Mouse (Mus musculus) CH12.LX (cell line): ENCODE measurements around the gene Nedd8. TPM values are rescaled to one million over a fixed set of nuclear protein-coding genes. Genes with fewer than 3 reads are reported as not detected.

Experiments used
- DNase-seq: peaks from one replicate; pipeline ENCODE4 v3.0.0-alpha.2; 2013; ENCODE audit errors: extremely low read depth
- H3K27ac ChIP-seq: 2 replicates; pipeline ENCODE4 v1.5.1; 2012; ENCODE audit warnings: low read depth, mild to moderate bottlenecking, control low read depth, moderate library complexity; ENCODE audit not compliant: insufficient read depth
- H3K27me3 ChIP-seq: replicated peaks from 2 replicates; pipeline ENCODE3; 2012; ENCODE audit warnings: inconsistent platforms
- H3K36me3 ChIP-seq, 2 experiments: replicated peaks in 1 of 2; 2 replicates each; pipeline versions ENCODE3 to v1.6.1; 2012; ENCODE audit warnings: inconsistent platforms in 1 of 2, low read length in 1 of 2, mild to moderate bottlenecking in 1 of 2, mixed read lengths in 1 of 2, moderate library complexity in 1 of 2; ENCODE audit not compliant: control insufficient read depth in 1 of 2, insufficient read depth in 1 of 2
- H3K4me1 ChIP-seq, 2 experiments: 2 replicates each; pipeline ENCODE4 v1.6.1; 2012; ENCODE audit warnings: inconsistent platforms in 1 of 2, moderate library complexity in 1 of 2; ENCODE audit not compliant: insufficient read depth in 2 of 2, control insufficient read depth in 1 of 2
- H3K4me2 ChIP-seq: 2 replicates; pipeline ENCODE4 v1.6.1; 2012; ENCODE audit warnings: low read depth, mild to moderate bottlenecking, control low read depth; ENCODE audit not compliant: poor library complexity, insufficient read depth, severe bottlenecking
- H3K4me3 ChIP-seq, 3 experiments: fragments of 150-350 bp in 1 of 3; sonication (generic) in 1 of 3; replicated peaks in 1 of 3; 2 replicates each; pipeline versions ENCODE3 to v1.5.1; 2011 to 2012; ENCODE audit warnings: low read depth in 2 of 3, low read length in 2 of 3, mild to moderate bottlenecking in 2 of 3, moderate library complexity in 2 of 3, control low read depth in 1 of 3, improper control_type of control experiment in 1 of 3, inconsistent platforms in 1 of 3, mixed read lengths in 1 of 3; ENCODE audit not compliant: poor library complexity in 1 of 3
- H3K79me2 ChIP-seq: replicated peaks from 2 replicates; pipeline ENCODE4 v1.6.1; 2012; ENCODE audit warnings: mild to moderate bottlenecking, moderate library complexity; ENCODE audit not compliant: control insufficient read depth, poor library complexity, insufficient read depth, severe bottlenecking; ENCODE audit errors: extremely low read depth
- H3K9ac ChIP-seq: 2 replicates; pipeline ENCODE4 v1.6.1; 2012; ENCODE audit warnings: low read depth, mild to moderate bottlenecking, control low read depth, moderate library complexity; ENCODE audit not compliant: insufficient read depth
- H3K9me3 ChIP-seq: replicated peaks from 2 replicates; pipeline ENCODE3; 2012; ENCODE audit warnings: low read length, inconsistent platforms, mixed read lengths
- BHLHE40 ChIP-seq: IDR thresholded peaks from 2 replicates; pipeline ENCODE4 v1.6.1; 2011; ENCODE audit warnings: mild to moderate bottlenecking, low read depth, low read length, improper control_type of control experiment
- CHD1 ChIP-seq: IDR thresholded peaks from 2 replicates; pipeline ENCODE4 v1.6.1; 2012; ENCODE audit warnings: low read depth, low read length, improper control_type of control experiment, inconsistent platforms
- CTCF ChIP-seq, 2 experiments: IDR thresholded peaks in 1 of 2; conservative IDR thresholded peaks in 1 of 2; 2 replicates each; pipeline ENCODE4 v1.5.1; 2011 to 2012; ENCODE audit warnings: low read depth in 2 of 2, low read length in 2 of 2, improper control_type of control experiment in 1 of 2, inconsistent platforms in 1 of 2, mild to moderate bottlenecking in 1 of 2, moderate library complexity in 1 of 2
- E2F4 ChIP-seq: IDR thresholded peaks from 2 replicates; pipeline ENCODE4 v1.6.1; 2011; ENCODE audit warnings: low read depth, low read length, improper control_type of control experiment; ENCODE audit not compliant: insufficient replicate concordance
- EP300 ChIP-seq: IDR thresholded peaks from 2 replicates; pipeline ENCODE4 v1.6.1; 2011; ENCODE audit warnings: low read length, improper control_type of control experiment
- ETS1 ChIP-seq: conservative IDR thresholded peaks from 2 replicates; pipeline ENCODE4 v1.6.1; 2012; ENCODE audit warnings: low read depth, mild to moderate bottlenecking, inconsistent platforms, low read length, improper control_type of control experiment, moderate library complexity
- GABPA ChIP-seq: IDR thresholded peaks from 2 replicates; pipeline ENCODE4 v1.6.1; 2012; ENCODE audit warnings: low read depth, low read length, improper control_type of control experiment, inconsistent platforms; ENCODE audit not compliant: insufficient replicate concordance
- IRF4 ChIP-seq: IDR thresholded peaks from 2 replicates; pipeline ENCODE4 v1.6.1; 2014; ENCODE audit warnings: low read depth, mild to moderate bottlenecking, inconsistent platforms, low read length, improper control_type of control experiment
- JUN ChIP-seq: IDR thresholded peaks from 2 replicates; pipeline ENCODE4 v1.6.1; 2011; ENCODE audit warnings: low read depth, mild to moderate bottlenecking, low read length, improper control_type of control experiment, moderate library complexity; ENCODE audit not compliant: insufficient read depth
- MXI1 ChIP-seq: IDR thresholded peaks from 2 replicates; pipeline ENCODE4 v1.6.1; 2011; ENCODE audit warnings: mild to moderate bottlenecking, low read depth, low read length, improper control_type of control experiment
- PAX5 ChIP-seq: IDR thresholded peaks from 2 replicates; pipeline ENCODE4 v1.6.1; 2012; ENCODE audit warnings: low read length, inconsistent platforms, mixed read lengths
- RAD21 ChIP-seq: IDR thresholded peaks from 2 replicates; pipeline ENCODE4 v1.6.1; 2011; ENCODE audit warnings: low read depth, mild to moderate bottlenecking, low read length, improper control_type of control experiment, moderate library complexity
- RCOR1 ChIP-seq: conservative IDR thresholded peaks from 2 replicates; pipeline ENCODE4 v1.6.1; 2012; ENCODE audit warnings: low read depth, mild to moderate bottlenecking, inconsistent platforms, low read length, improper control_type of control experiment
- SIN3A ChIP-seq: IDR thresholded peaks from 2 replicates; pipeline ENCODE4 v1.6.1; 2012; ENCODE audit warnings: low read length, improper control_type of control experiment, inconsistent platforms
- SMC3 ChIP-seq: IDR thresholded peaks from 2 replicates; pipeline ENCODE4 v1.6.1; 2011; ENCODE audit warnings: low read depth, low read length, improper control_type of control experiment
- TBP ChIP-seq: conservative IDR thresholded peaks from 2 replicates; pipeline ENCODE4 v1.6.1; 2011; ENCODE audit warnings: low read depth, low read length, improper control_type of control experiment
- dilution Hi-C: fragments of 300-500 bp; cut with MboI; formaldehyde crosslinking; loops from 2 replicates; pipeline ENCODE4 v1.14.3; 2020; ENCODE audit warnings: low sequenced_read_pairs; ENCODE audit not compliant: extremely low pct_unique_long_range_greater_than_20kb, extremely low pct_ligation_motif_present
- in situ Hi-C: fragments of 300-500 bp; cut with MboI; formaldehyde crosslinking; loops from 3 replicates; pipeline ENCODE4 v1.14.3; 2019; ENCODE audit warnings: low sequenced_read_pairs, low pct_ligation_motif_present, low pct_unique_long_range_greater_than_20kb, mixed read lengths
- polyA plus RNA-seq: library from polyadenylated mRNA; unstranded; fragments of >175 nt; gene quantifications from 2 replicates; pipeline ENCODE4 v1.2.1, GENCODE M21; 2012; ENCODE audit warnings: low read depth; ENCODE audit not compliant: insufficient read length
- total RNA-seq, 2 experiments: library from RNA; depleted of rRNA; stranded (reverse); fragments of 300-350 nt in 1 of 2; fragments of >200 nt in 1 of 2; gene quantifications; 2 replicates each; pipeline ENCODE4 v1.2.3; 2012 to 2014

Gene Nedd8
- total and polyA plus RNA-seq, 3 experiments: 276 to 513 (median 378) TPM

- H3K4me2 ChIP-seq: no peak overlapping the region
- no peak overlapping the region for H3K4me3 ChIP-seq
- H3K27ac ChIP-seq: no peak overlapping the region
- H3K9me3 ChIP-seq: no peaks in the 10 kb centered on the region
- in situ Hi-C loops (no loop called here), dilution Hi-C loops (no loop called here)
- DNase-seq: peak; percentile 45
- no peaks in the 10 kb centered on the region for H3K27me3 ChIP-seq
- TF ChIP-seq CTCF (conservative IDR thresholded peaks at IDR 0.05 in 1 of 2, IDR thresholded peaks at IDR 0.05 in 1 of 2; ENCODE audit: low read depth in 2 of 2, low read length in 2 of 2): peak; percentile 77
- no peak for TF ChIP-seq RCOR1
- peak; percentile 70 for TF ChIP-seq SMC3
- no peak for TF ChIP-seq MXI1
- peak; percentile 31 for TF ChIP-seq RAD21
- H3K79me2 ChIP-seq: peaks cover under 1% of the 10 kb centered on the region; the same call in 1 of the 2 replicates
- peaks cover 4 to 10% of the 10 kb centered on the region in 2 experiments; a peak in 3 of 4 replicates for H3K4me1 ChIP-seq
- H3K9ac ChIP-seq: no peak overlapping the region
- H3K36me3 ChIP-seq: peaks cover 95 to 100% of the 10 kb centered on the region in 2 experiments
Observed at GRCm38 (mm10) chr14:55629312-55629711, 42.6 kb downstream of the Nedd8 start.

- in situ Hi-C loops (no loop called here), dilution Hi-C loops (no loop called here)
- Histone ChIP-seq H3K79me2 (no peaks in the 10 kb centered on the region), H3K27me3 (no peaks in the 10 kb centered on the region), H3K27ac (no peak overlapping the region), H3K9ac (no peak overlapping the region), H3K36me3 (peaks cover 89 to 100% of the 10 kb centered on the region in 2 experiments), H3K4me3 (no peak overlapping the region), H3K4me1 (peaks cover 0 to under 1% of the 10 kb centered on the region in 2 experiments; a peak in 1 of 4 replicates), H3K4me2 (no peak overlapping the region), H3K9me3 (no peaks in the 10 kb centered on the region)
- no peak for TF ChIP-seq JUN
- no peak for TF ChIP-seq SIN3A
- TF ChIP-seq CHD1: no peak
- TF ChIP-seq EP300: no peak
- no peak for TF ChIP-seq GABPA
- no peak for TF ChIP-seq PAX5
- no peak for TF ChIP-seq IRF4
- TF ChIP-seq E2F4: no peak
- no peak for TF ChIP-seq BHLHE40
- TF ChIP-seq TBP: no peak
- TF ChIP-seq ETS1: no peak
- no peak for TF ChIP-seq RAD21
- TF ChIP-seq SMC3: no peak
- no peak for DNase-seq
Observed at GRCm38 (mm10) chr14:55628077-55628827, 43.7 kb downstream of the Nedd8 start.
